Mouse (Mus musculus) heart, adult 2 months (tissue): ENCODE results near the gene Chd9. TPM values are rescaled to one million over a fixed set of nuclear protein-coding genes. Genes with fewer than 3 reads are reported as not detected.
A peak's percentile ranks its signal among the peaks of the same experiment; 100 is the strongest.

Experiments used
- DNase-seq, 2 experiments: peaks; one replicate each; pipeline ENCODE4 v3.0.0; 2021
- H3K27ac ChIP-seq: fragments of 200-600 bp; 2 replicates; pipeline ENCODE4 v1.8.1; 2022
- H3K27me3 ChIP-seq: fragments of 200-500 bp; 2 replicates; pipeline ENCODE4 v1.6.1; 2012; ENCODE audit warnings: mild to moderate bottlenecking, low read length, inconsistent platforms, mixed read lengths; ENCODE audit not compliant: control insufficient read depth, insufficient read depth
- H3K36me3 ChIP-seq: fragments of 200-500 bp; 2 replicates; pipeline ENCODE4 v1.6.1; 2012; ENCODE audit warnings: low read length, inconsistent platforms; ENCODE audit not compliant: control insufficient read depth, insufficient read depth
- H3K4me1 ChIP-seq: fragments of 200-500 bp; 2 replicates; pipeline ENCODE4 v1.6.1; 2011; ENCODE audit warnings: low read length; ENCODE audit not compliant: control insufficient read depth, insufficient read depth
- H3K4me3 ChIP-seq: fragments of 200-600 bp; 2 replicates; pipeline ENCODE4 v1.8.1; 2022
- H3K79me2 ChIP-seq: fragments of 200-500 bp; replicated peaks from 2 replicates; pipeline ENCODE4 v1.6.1; 2012; ENCODE audit warnings: mild to moderate bottlenecking, inconsistent platforms, low read length, moderate library complexity, mixed read lengths; ENCODE audit not compliant: control insufficient read depth, insufficient read depth
- H3K9ac ChIP-seq: fragments of 200-500 bp; 2 replicates; pipeline ENCODE4 v1.6.1; 2012; ENCODE audit warnings: low read depth, mild to moderate bottlenecking, control low read depth, inconsistent platforms, low read length, mixed read lengths
- CTCF ChIP-seq: fragments of 200-600 bp; IDR thresholded peaks from 2 replicates; pipeline ENCODE4 v1.8.1; 2022; ENCODE audit warnings: antibody characterized with exemption, mild to moderate bottlenecking, moderate library complexity
- EP300 ChIP-seq: fragments of 200-500 bp; IDR thresholded peaks from 2 replicates; pipeline ENCODE4 v1.6.1; 2011; ENCODE audit warnings: low read depth, low read length, control low read depth; ENCODE audit not compliant: insufficient read depth
- POLR2A ChIP-seq: fragments of 200-500 bp; IDR thresholded peaks from 2 replicates; pipeline ENCODE4 v1.6.1; 2011; ENCODE audit warnings: mild to moderate bottlenecking, low read depth, low read length, control low read depth; ENCODE audit not compliant: insufficient read depth
- WGBS: fragments of 180-500 bp; shearing (Covaris S2); methylation state at CpG from one replicate; pipeline ENCODE4 v1.1.7; 2018; 5-methylcytosine and 5-hydroxymethylcytosine counted together
- intact Hi-C: fragments of 180-260 bp; cut with DNase I; formaldehyde crosslinking; loops from one replicate; pipeline ENCODE4 v1.15.1; 2025
- polyA plus RNA-seq: library from polyadenylated mRNA; depleted of rRNA; stranded (reverse); fragments of >200 nt; gene quantifications from 2 replicates; pipeline ENCODE4 v1.2.3, GENCODE M21; 2012
- total RNA-seq, 2 experiments: library from RNA; stranded (reverse); gene quantifications; 2 replicates each; pipeline ENCODE4 v1.2.3; 2021

Gene Chd9
- total and polyA plus RNA-seq, 3 experiments, result 43.5 to 54.6 (median 49.7) TPM

DNA sequence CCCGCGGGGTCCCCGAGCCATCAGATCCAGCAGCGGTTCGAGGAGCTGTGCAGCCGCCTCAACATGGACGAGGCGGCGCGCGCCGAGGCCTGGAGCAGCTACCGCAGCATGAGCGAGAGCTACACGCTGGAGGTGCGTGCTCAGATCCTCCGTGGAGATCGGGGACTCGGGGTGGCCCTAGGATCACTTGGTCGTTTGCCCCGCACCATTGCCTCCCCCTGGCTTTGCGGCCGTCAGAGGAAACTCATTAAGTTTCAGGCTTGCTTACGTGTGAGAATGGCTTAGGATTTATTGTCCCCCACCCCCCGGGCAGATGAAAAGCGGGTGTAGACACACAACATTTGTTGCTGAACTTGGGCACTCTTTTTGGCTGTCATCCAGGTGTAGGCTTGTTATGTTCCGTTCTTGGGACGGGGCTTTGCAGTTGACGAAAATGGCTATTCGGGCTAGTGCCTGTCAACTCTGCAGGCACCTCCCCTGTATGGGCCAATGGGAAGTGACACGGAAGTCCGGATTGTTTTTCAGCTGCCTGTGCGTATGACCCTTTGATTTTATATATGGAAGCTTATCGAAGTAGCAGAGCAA, 242.2 kb downstream of the Chd9 start:
- no peak for TF ChIP-seq CTCF
- TF ChIP-seq EP300, result peak; percentile 57
- peak; percentile 79 for TF ChIP-seq POLR2A
- Histone ChIP-seq H3K27ac (peak overlapping the region; percentile 87), H3K79me2 (peaks cover 5% of the 10 kb centered on the region), H3K36me3 (no peaks in the 10 kb centered on the region), H3K4me1 (peaks cover 2% of the 10 kb centered on the region; the same call in 1 of the 2 replicates), H3K27me3 (no peaks in the 10 kb centered on the region), H3K9ac (peak overlapping the region; percentile 93), H3K4me3 (peak overlapping the region; percentile 85)
- intact Hi-C loops, result loop anchor here (1.0 to 5.0 kb wide), 2 partner anchors 64 to 242 kb away; partner anchors contain the start of genes Fto and Rpgrip1l
- peak; percentile 81 to 89 for DNase-seq
- WGBS, result under 1% methylated on average over 34 of the region's 34 CpGs

- DNase-seq, result no peak
Observed at GRCm38 (mm10) chr8:91077077-91077867, 249.1 kb downstream of the Chd9 start.

GRCm38 (mm10) chr8:91079678-91080077, 251.5 kb downstream of the Chd9 start:
- intact Hi-C loops, result no loop called here
- 95% methylated on average over 2 of the region's 2 CpGs for WGBS
- no peak for DNase-seq
- peaks cover 5% of the 10 kb centered on the region for H3K4me1 ChIP-seq
- no peak overlapping the region for H3K4me3 ChIP-seq
- no peaks in the 10 kb centered on the region for H3K27me3 ChIP-seq
- peak; percentile 27 for TF ChIP-seq CTCF
- no peak for TF ChIP-seq EP300
- H3K9ac ChIP-seq, result no peak overlapping the region
- H3K79me2 ChIP-seq, result no peaks in the 10 kb centered on the region
- H3K27ac ChIP-seq, result no peak overlapping the region
- peaks cover 3% of the 10 kb centered on the region; the same call in 1 of the 2 replicates for H3K36me3 ChIP-seq

More at GRCm38 (mm10) chr8:91077077-91077867, 249.1 kb downstream of the Chd9 start:
- peaks cover 3% of the 10 kb centered on the region; the same call in 1 of the 2 replicates for H3K36me3 ChIP-seq
- H3K4me1 ChIP-seq, result peaks cover 3% of the 10 kb centered on the region
- no peak overlapping the region for H3K4me3 ChIP-seq
- 88% methylated on average over 12 of the region's 12 CpGs for WGBS
- TF ChIP-seq CTCF (no peak), POLR2A (no peak), EP300 (no peak)
- no peak overlapping the region for H3K27ac ChIP-seq
- intact Hi-C loops, result no loop called here
- no peak overlapping the region for H3K9ac ChIP-seq
- no peaks in the 10 kb centered on the region for H3K27me3 ChIP-seq
- H3K79me2 ChIP-seq, result 0 out of 2 replicates have a peak, but pooled peaks cover 2% of the 10 kb centered on the region

- TF ChIP-seq EP300, result no peak
- no peak for TF ChIP-seq CTCF
- no peak for TF ChIP-seq POLR2A
- Histone ChIP-seq H3K9ac (no peak overlapping the region), H3K4me3 (no peak overlapping the region), H3K79me2 (no peaks in the 10 kb centered on the region), H3K36me3 (peaks cover 3% of the 10 kb centered on the region; the same call in 1 of the 2 replicates), H3K27me3 (no peaks in the 10 kb centered on the region), H3K4me1 (peaks cover 5% of the 10 kb centered on the region), H3K27ac (peak overlapping the region; percentile 45)
- intact Hi-C loops, result no loop called here
- 45% methylated on average over 7 of the region's 7 CpGs for WGBS
- DNase-seq, result no peak
Observed at GRCm38 (mm10) chr8:91081911-91082310, 253.8 kb downstream of the Chd9 start.

- Histone ChIP-seq H3K79me2 (no peaks in the 10 kb centered on the region), H3K36me3 (peaks cover 3% of the 10 kb centered on the region; the same call in 1 of the 2 replicates), H3K27ac (no peak overlapping the region), H3K4me1 (peaks cover 5% of the 10 kb centered on the region), H3K4me3 (no peak overlapping the region), H3K27me3 (no peaks in the 10 kb centered on the region), H3K9ac (no peak overlapping the region)
- no peak for DNase-seq
- TF ChIP-seq EP300 (no peak), POLR2A (no peak), CTCF (no peak)
- whole genome bisulfite sequencing, result 88% methylated on average over 12 of the region's 12 CpGs
- intact Hi-C loops, result no loop called here
Observed at GRCm38 (mm10) chr8:91082428-91082827, 254.3 kb downstream of the Chd9 start.

GRCm38 (mm10) chr8:91088452-91088851, 260.3 kb downstream of the Chd9 start:
- Histone ChIP-seq H3K36me3 (no peaks in the 10 kb centered on the region; the same call in 1 of the 2 replicates), H3K27ac (no peak overlapping the region), H3K27me3 (no peaks in the 10 kb centered on the region), H3K4me1 (no peaks in the 10 kb centered on the region), H3K79me2 (no peaks in the 10 kb centered on the region), H3K9ac (no peak overlapping the region), H3K4me3 (no peak overlapping the region)
- intact Hi-C loops, result no loop called here
- no peak for DNase-seq
- TF ChIP-seq CTCF (no peak), EP300 (no peak)
- WGBS, result 90% methylated on average over 7 of the region's 7 CpGs
